Mouse (Mus musculus): ENCODE measurements around the gene Fgb.

DNA sequence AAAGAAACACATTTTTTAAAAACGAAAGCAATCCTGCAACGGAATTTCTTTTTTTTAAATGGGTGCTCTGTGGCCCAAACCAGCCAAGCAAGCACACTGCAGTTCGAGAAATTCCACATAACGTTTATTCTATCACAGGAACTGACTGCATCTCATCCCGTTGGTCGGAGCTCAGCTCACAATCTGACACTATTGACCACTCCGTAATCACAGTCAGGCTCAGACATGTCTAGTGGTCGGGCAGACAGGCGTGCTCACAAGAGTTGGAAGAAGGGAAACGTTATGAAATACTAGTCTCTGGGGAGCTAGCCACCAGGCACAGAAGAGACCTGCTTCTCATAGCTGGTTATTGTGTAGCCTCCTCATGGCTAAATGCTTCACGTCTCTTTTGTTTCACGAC lies 57.7 kb downstream of the Fgb start:
- TF ChIP-seq CTCF (IDR thresholded peaks at IDR 0.05) (no peak), EP300 (IDR thresholded peaks at IDR 0.05) (no peak)

All from lung, postnatal 0 days (tissue).